8 mouse cellular contexts compared by ENCODE assay signal in the genomic region with DNA sequence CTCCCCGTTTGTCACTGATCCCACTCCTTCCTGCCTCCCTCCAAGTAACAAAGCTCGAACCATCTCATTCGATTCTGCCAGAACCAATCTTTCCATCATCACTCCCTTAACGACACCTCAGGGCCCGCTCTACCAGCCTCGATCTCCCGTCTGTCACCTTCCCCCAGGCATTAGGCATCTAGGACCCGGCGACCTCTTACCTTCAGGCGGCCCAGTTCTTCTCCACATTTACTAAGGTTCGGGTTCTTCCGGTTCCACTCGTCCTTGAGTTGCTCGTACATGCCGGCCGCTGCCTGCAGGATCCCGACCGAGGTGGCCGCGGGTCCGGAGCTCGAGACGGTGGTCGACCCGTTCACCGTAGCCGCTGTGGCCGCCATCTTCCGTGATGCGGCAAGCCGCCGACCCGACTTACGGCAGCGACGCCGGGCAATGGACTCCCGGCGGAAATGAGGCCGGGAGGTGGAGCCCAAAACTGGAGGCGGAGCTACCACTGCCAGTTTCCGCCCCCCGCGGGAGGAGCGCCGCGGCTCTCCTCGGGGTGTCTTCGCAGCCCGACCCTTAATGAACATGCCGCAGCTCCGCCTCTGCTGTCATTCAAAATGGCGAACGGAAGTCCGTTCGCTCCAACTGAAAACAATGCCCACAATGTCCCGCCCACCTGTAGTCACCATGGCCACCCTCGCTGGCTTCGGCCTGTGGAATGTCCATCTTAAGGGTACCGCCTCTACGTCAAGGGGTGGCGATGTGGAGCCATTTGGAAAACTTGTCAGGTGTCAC. TPM values are rescaled to one million over a fixed set of nuclear protein-coding genes. Genes with fewer than 3 reads are reported as not detected.
DNase-seq lines count a peak whose midpoint lies in the region; ATAC-seq lines count a peak whose summit lies in the region.

Gene Psmd8, minus strand, starts transcription at position 625 of the 777 bp plus-strand sequence.

- peak within 1 kb of the TSS; percentile 40; the same call in 1 of the 2 replicates for H3K27ac ChIP-seq in intestine, embryonic 14.5 days (ENCODE audit: low read depth)

- peaks cover 20% of the 10 kb centered on the region for H3K36me3 ChIP-seq in intestine, embryonic 14.5 days (ENCODE audit: control insufficient read depth, insufficient read depth, low read length)

- H3K4me1 ChIP-seq in intestine, embryonic 14.5 days (replicated peaks; ENCODE audit: control insufficient read depth, insufficient read depth, low read length), result peaks cover 14% of the 10 kb centered on the region

- H3K4me2 ChIP-seq in intestine, embryonic 14.5 days (ENCODE audit: low read length), result peak within 1 kb of the TSS; percentile 79

- no peaks in the 10 kb centered on the region for H3K27me3 ChIP-seq in intestine, embryonic 14.5 days (replicated peaks; ENCODE audit: control insufficient read depth, insufficient read depth, low read length)

- peak within 1 kb of the TSS; percentile 72 for H3K9ac ChIP-seq in intestine, embryonic 14.5 days (ENCODE audit: low read length)

- peak within 1 kb of the TSS; percentile 97 for H3K4me3 ChIP-seq in intestine, embryonic 14.5 days (ENCODE audit: low read depth, low read length)

- under 1% methylated on average over 62 of the region's 62 CpGs for WGBS in intestine, embryonic 14.5 days

- intact Hi-C loops in left cerebral cortex, postnatal 14 days (cut with DNase I), result loop anchor here (5.0 kb wide), 1 partner anchor 57 kb away; the partner anchor contains the start of gene Yif1b

- no peaks in the 10 kb centered on the region for H3K9me3 ChIP-seq in intestine, embryonic 14.5 days (ENCODE audit: control insufficient read depth, low read length)

- ATAC-seq in intestine, embryonic 14.5 days (replicated peaks; ENCODE audit: low FRiP score, low TSS enrichment, low read depth), result peak; percentile 93

- DNase-seq in adrenal gland, adult 18-20 months (ENCODE audit: low spot score in 2 of 2), result peak; percentile 92
- DNase-seq in embryo, embryonic 11 days, result peak; percentile 99
- DNase-seq in gastrocnemius, postnatal 25 days, result peak; percentile 99
- DNase-seq in intestine, embryonic 14.5 days (ENCODE audit: low spot score), result peak; percentile 94
- DNase-seq in left cerebral cortex, postnatal 14 days (ENCODE audit: low spot score in 2 of 2), result peak; percentile 95 to 97
- DNase-seq in mesoderm, embryonic 11.5 days (ENCODE audit: low read depth, low spot score), result peak; percentile 99
- peak; percentile 95 to 97 for DNase-seq in right cerebral cortex, postnatal 36 days (ENCODE audit: low spot score in 2 of 2)
- DNase-seq in yolk sac, embryonic 10.5 days (ENCODE audit: low spot score), result peak; percentile 97

RNA-seq across cellular contexts. Expression of gene Psmd8, which starts in this region (rescaled TPM):
- 100 to 1,000 TPM; 180 to 223 TPM for total RNA-seq in adrenal gland, adult 18-20 months (2021)
- 100 to 1,000 TPM; 156 to 200 TPM for total RNA-seq in gastrocnemius, postnatal 25 days (2021)
- polyA plus RNA-seq in intestine, embryonic 14.5 days (2014; fragmentation: Nextera tagmentation; extraction: Ambion mirVana), result 277 and 280 TPM in 2 replicates
- 100 to 1,000 TPM; 161 to 165 TPM for total RNA-seq in left cerebral cortex, postnatal 14 days (2021)

Comparison
In these comparisons a context has a peak if more than half of its experiments do, and no peak if none do; other contexts are left out.
1. Peak in every context shown above with its lines: DNase-seq, ATAC-seq, H3K4me3 ChIP-seq and H3K27ac ChIP-seq.